Mouse (Mus musculus) T-cell, adult 66 days (primary cell): Measurements from ENCODE around the gene Fam107b. TPM values are rescaled to one million over a fixed set of nuclear protein-coding genes. Genes with fewer than 3 reads are reported as not detected.

Experiments used
- total RNA-seq, 2 experiments: library from RNA; stranded (reverse); gene quantifications; 3 replicates in 1 of 2; 4 replicates in 1 of 2; pipeline ENCODE4 v1.2.4; 2023

The Fam107b gene
- 100 to 1,000 TPM; 274 to 296 TPM for total RNA-seq

GRCm38 (mm10) chr2:3570186-3570585, at the start of gene Fam107b:
Gene Fam107b (plus strand): TSS chr2:3570488.

Other genes with a start within 250 kb of the Fam107b start
- 1 to 10 TPM; 4.1 to 5.3 TPM for gene Rpp38, start 237.8 kb upstream of the Fam107b start, total RNA-seq
- not detected for gene Acbd7, start 234.3 kb upstream of the Fam107b start, total RNA-seq
- not detected for gene Olah, start 173.3 kb upstream of the Fam107b start, total RNA-seq
- not detected for gene Meig1, start 147.8 kb upstream of the Fam107b start, total RNA-seq
- 10 to 100 TPM; 26.9 to 27.9 TPM for gene Dclre1c, start 146.4 kb upstream of the Fam107b start, total RNA-seq
- gene Suv39h2, start 95.5 kb upstream of the Fam107b start, total RNA-seq, result 1 to 10 TPM; 2.0 to 2.7 TPM
- gene Gm45902, start 57.7 kb upstream of the Fam107b start, total RNA-seq, result 10 to 100 TPM; 21.0 to 22.9 TPM
- 100 to 1,000 TPM; 104 to 124 TPM for gene Hspa14, start 57.7 kb upstream of the Fam107b start, total RNA-seq
- under 1 TPM; 0.36 to 0.82 TPM for gene Cdnf, start 57.5 kb upstream of the Fam107b start, total RNA-seq